Mouse (Mus musculus): ENCODE results near the gene Add2.

DNA sequence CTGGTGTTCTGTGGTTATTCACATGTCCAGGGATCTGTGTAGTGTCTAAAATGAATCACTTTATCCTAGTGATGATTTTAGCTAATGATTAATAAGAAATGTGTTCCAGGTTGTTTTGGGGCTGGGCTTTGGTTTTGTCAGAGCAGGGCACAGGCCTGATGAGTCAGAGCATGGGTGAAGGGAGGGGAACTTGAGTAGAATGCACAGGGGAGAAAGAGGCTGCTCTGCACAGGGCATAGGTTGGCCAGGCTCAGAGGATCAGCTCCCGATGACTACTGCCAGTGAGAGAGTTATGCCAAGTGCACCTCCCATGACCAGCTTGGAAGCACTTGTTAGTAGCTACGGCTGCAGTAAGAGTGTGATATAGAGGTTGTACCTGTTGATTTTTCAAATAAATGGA, 3.0 kb downstream of the Add2 start:
- TF ChIP-seq POLR2A (IDR thresholded peaks at IDR 0.05; ENCODE audit: borderline replicate concordance, control insufficient read depth, low read depth, low read length) (no peak), CTCF (IDR thresholded peaks at IDR 0.05; ENCODE audit: control insufficient read depth, insufficient read depth, low read length) (no peak)
